Mouse (Mus musculus) liver, embryonic 14.5 days (tissue): Measurements from ENCODE around the gene Sf3a1.

Experiments
- CTCF ChIP-seq: IDR thresholded peaks from 2 replicates; pipeline ENCODE4 v1.5.1; 2016; ENCODE audit warnings: antibody characterized with exemption, low read depth, control low read depth
- EP300 ChIP-seq: IDR thresholded peaks from 2 replicates; pipeline ENCODE4 v1.6.1; 2016; ENCODE audit warnings: antibody characterized with exemption, low read depth

DNA sequence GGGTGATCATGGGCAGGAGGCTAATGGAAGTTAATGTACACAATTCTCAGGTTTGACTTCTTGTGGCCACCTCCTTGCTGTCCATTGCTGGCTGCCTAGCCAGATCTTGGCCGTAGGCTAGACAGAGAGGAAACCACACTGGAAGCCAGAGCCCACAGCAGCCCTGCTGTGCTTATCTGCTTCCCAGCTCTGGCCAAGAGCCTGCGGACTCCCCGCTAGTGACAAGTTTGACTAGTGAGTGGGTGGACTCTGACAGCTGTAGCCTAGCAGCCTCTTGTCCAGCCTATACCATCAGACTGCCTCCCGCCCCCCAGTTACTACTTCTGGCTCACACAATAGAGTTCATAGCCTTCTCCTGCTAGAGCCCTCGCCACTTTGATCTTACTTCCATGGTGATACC, 40.5 kb upstream of the Sf3a1 start:
- no peak for TF ChIP-seq CTCF
- TF ChIP-seq EP300 = no peak
